Mouse (Mus musculus) intestine, postnatal 0 days (tissue): ENCODE results near the gene Ccng2. TPM values are rescaled to one million over a fixed set of nuclear protein-coding genes. Genes with fewer than 3 reads are reported as not detected.

Source experiments
- ATAC-seq: fragments of 200-750 bp; cut with Nextera tagmentation; 2 replicates; pipeline ENCODE4 v1.8.0; 2017; ENCODE audit warnings: mild to moderate bottlenecking, moderate TSS enrichment, moderate library complexity
- H3K27ac ChIP-seq: fragments of 300-500 bp; sonication (generic); 2 replicates; pipeline ENCODE4 v1.5.1; 2014; ENCODE audit warnings: mild to moderate bottlenecking, low read depth, low read length, moderate library complexity
- H3K27me3 ChIP-seq: fragments of 300-500 bp; sonication (generic); replicated peaks from 2 replicates; pipeline ENCODE4 v1.6.1; 2014; ENCODE audit warnings: low read length, mixed read lengths; ENCODE audit not compliant: control insufficient read depth, insufficient read depth
- H3K36me3 ChIP-seq: fragments of 300-500 bp; sonication (generic); 2 replicates; pipeline ENCODE4 v1.6.1; 2014; ENCODE audit warnings: mild to moderate bottlenecking, moderate library complexity; ENCODE audit not compliant: control insufficient read depth, insufficient read depth
- H3K4me1 ChIP-seq: fragments of 300-500 bp; sonication (generic); replicated peaks from 2 replicates; pipeline ENCODE4 v1.6.1; 2014; ENCODE audit warnings: antibody characterized with exemption, low read length, mixed read lengths; ENCODE audit not compliant: control insufficient read depth, insufficient read depth
- H3K4me2 ChIP-seq: fragments of 300-500 bp; sonication (generic); replicated peaks from 2 replicates; pipeline ENCODE4 v1.6.1; 2014; ENCODE audit warnings: low read depth, mild to moderate bottlenecking, moderate library complexity
- H3K4me3 ChIP-seq: fragments of 300-500 bp; sonication (generic); 2 replicates; pipeline ENCODE4 v1.5.1; 2014; ENCODE audit warnings: low read depth, low read length
- H3K9ac ChIP-seq: fragments of 300-500 bp; sonication (generic); 2 replicates; pipeline ENCODE4 v1.6.1; 2014; ENCODE audit warnings: mild to moderate bottlenecking, low read depth, low read length
- H3K9me3 ChIP-seq: fragments of 300-500 bp; sonication (generic); 2 replicates; pipeline ENCODE4 v1.6.1; 2016; ENCODE audit warnings: mixed run types; ENCODE audit not compliant: control insufficient read depth
- CTCF ChIP-seq: sonication (generic); IDR thresholded peaks from 2 replicates; pipeline ENCODE4 v1.5.1; 2016; ENCODE audit warnings: low read depth, mild to moderate bottlenecking, control low read depth, antibody characterized with exemption, moderate library complexity
- WGBS: fragments of 180-500 bp; shearing (Covaris S2); extraction: QIAGEN DNeasy Blood & Tissue Kit; methylation state at CpG from one replicate; pipeline ENCODE4 v1.1.7; 2014; 5-methylcytosine and 5-hydroxymethylcytosine counted together
- polyA plus RNA-seq: library from polyadenylated mRNA; unstranded; fragments of >200 nt; fragmentation: Nextera tagmentation; extraction: Ambion mirVana; gene quantifications from 2 replicates; pipeline ENCODE4 v1.2.1, GENCODE M21; 2015

Ccng2 gene
- polyA plus RNA-seq, 1 experiment from 2014 or later = 34.5 TPM

DNA sequence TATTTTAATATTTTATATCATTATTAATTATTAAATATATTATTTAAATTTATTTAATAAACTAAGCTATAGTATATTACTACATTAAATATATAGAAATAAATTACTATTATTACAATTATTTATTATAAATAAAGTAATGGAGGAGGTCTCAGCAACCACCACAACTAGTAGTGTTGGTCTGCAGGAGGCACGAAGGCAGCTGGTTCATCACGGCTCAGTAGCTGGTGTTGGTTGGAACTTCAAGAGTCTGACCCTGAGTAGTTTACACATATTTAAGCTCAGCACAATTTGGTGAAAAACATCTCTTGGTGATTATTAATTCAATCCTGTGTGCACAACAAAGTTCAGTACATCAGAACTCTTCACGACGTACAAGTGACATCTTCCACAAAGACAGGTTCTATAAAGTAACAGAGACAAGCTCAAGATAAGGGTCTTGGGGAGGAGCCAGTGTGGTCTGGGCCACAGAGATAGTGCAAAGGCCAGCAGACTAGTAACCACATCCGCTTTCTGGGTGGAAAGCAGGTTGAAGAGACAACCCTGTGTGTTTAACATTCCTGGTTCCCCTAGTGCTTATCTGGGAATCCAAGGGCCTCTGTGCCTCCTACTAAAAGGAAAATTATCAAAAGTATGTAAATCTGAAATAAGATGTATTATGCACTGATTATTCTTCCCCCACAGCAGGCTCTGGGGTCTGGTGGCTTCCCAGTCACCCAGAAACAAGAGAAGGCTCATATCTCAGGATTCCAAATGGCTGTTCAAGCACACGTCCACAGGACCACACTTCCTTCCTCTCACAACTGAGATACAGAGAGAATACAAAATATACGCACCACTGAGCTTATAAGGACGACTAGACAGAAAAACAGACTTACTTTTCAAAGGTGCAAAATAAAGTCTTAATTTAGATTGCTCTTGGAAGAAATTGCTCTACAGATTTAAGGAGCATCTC, 27.2 kb upstream of the Ccng2 start:
- TF ChIP-seq CTCF = no peak
- no peak overlapping the region for H3K4me2 ChIP-seq
- no peak overlapping the region for H3K4me3 ChIP-seq
- no peaks in the 10 kb centered on the region for H3K27me3 ChIP-seq
- no peaks in the 10 kb centered on the region for H3K36me3 ChIP-seq
- ATAC-seq = no peak
- H3K9me3 ChIP-seq = no peaks in the 10 kb centered on the region
- 74% methylated on average over 8 of the region's 8 CpGs for WGBS
- no peak overlapping the region for H3K9ac ChIP-seq
- no peaks in the 10 kb centered on the region for H3K4me1 ChIP-seq
- H3K27ac ChIP-seq = no peak overlapping the region

- H3K9ac ChIP-seq = no peak overlapping the region
- no peaks in the 10 kb centered on the region for H3K4me1 ChIP-seq
- WGBS = 80% methylated on average over 2 of the region's 2 CpGs
- no peaks in the 10 kb centered on the region for H3K27me3 ChIP-seq
- H3K4me3 ChIP-seq = no peak overlapping the region
- H3K4me2 ChIP-seq = no peak overlapping the region
- no peak for TF ChIP-seq CTCF
- H3K9me3 ChIP-seq = no peaks in the 10 kb centered on the region
- no peak overlapping the region for H3K27ac ChIP-seq
- ATAC-seq = no peak
- H3K36me3 ChIP-seq = no peaks in the 10 kb centered on the region
These were observed 21.8 kb upstream of the Ccng2 start for GRCm38 (mm10) chr5:93245280-93245679.

- TF ChIP-seq CTCF = no peak
- no peak overlapping the region for H3K9ac ChIP-seq
- no peak overlapping the region for H3K4me3 ChIP-seq
- H3K9me3 ChIP-seq = no peaks in the 10 kb centered on the region
- no peak for ATAC-seq
- no peaks in the 10 kb centered on the region for H3K4me1 ChIP-seq
- no peak overlapping the region for H3K4me2 ChIP-seq
- no peaks in the 10 kb centered on the region for H3K36me3 ChIP-seq
- H3K27ac ChIP-seq = no peak overlapping the region
- no peaks in the 10 kb centered on the region for H3K27me3 ChIP-seq
- WGBS = 52% methylated on average over 6 of the region's 6 CpGs
These were observed 17.0 kb upstream of the Ccng2 start for GRCm38 (mm10) chr5:93249940-93250578.

- no peaks in the 10 kb centered on the region for H3K4me1 ChIP-seq
- H3K27ac ChIP-seq = no peak overlapping the region
- H3K27me3 ChIP-seq = no peaks in the 10 kb centered on the region
- H3K9ac ChIP-seq = no peak overlapping the region
- peak; percentile 79 for ATAC-seq
- no peaks in the 10 kb centered on the region for H3K9me3 ChIP-seq
- TF ChIP-seq CTCF = no peak
- H3K4me2 ChIP-seq = no peak overlapping the region
- no peaks in the 10 kb centered on the region for H3K36me3 ChIP-seq
- no peak overlapping the region for H3K4me3 ChIP-seq
- 68% methylated on average over 12 of the region's 12 CpGs for WGBS
These were observed 15.9 kb upstream of the Ccng2 start for GRCm38 (mm10) chr5:93251001-93251760.

GRCm38 (mm10) chr5:93255759-93256265, 11.2 kb upstream of the Ccng2 start:
- H3K4me1 ChIP-seq = no peaks in the 10 kb centered on the region
- 85% methylated on average over 5 of the region's 5 CpGs for WGBS
- H3K36me3 ChIP-seq = no peaks in the 10 kb centered on the region
- H3K9me3 ChIP-seq = no peaks in the 10 kb centered on the region
- H3K9ac ChIP-seq = no peak overlapping the region
- TF ChIP-seq CTCF = no peak
- no peaks in the 10 kb centered on the region for H3K27me3 ChIP-seq
- H3K4me2 ChIP-seq = no peak overlapping the region
- no peak overlapping the region for H3K4me3 ChIP-seq
- H3K27ac ChIP-seq = no peak overlapping the region
- ATAC-seq = no peak
